Mouse (Mus musculus) kidney, adult 11 months (tissue): ENCODE measurements at regions not wholly inside any gene's neighbourhood (a gene's known extent, or its start where the extent isn't known, plus 50 kb on each side); places are given as distances from the start of the nearest gene placed in this dataset.

ENCODE experiments used
- DNase-seq: peaks from one replicate; pipeline ENCODE4 v3.0.0; 2022

- no peak for DNase-seq
Observed at GRCm38 (mm10) chr1:78876156-78876555, 59.6 kb downstream of the Kcne4 start.

GRCm38 (mm10) chr1:78879246-78879645 is 62.7 kb downstream of the Kcne4 start:
- DNase-seq: no peak

GRCm38 (mm10) chr1:78882455-78882854 is 65.9 kb downstream of the Kcne4 start:
- DNase-seq: no peak

GRCm38 (mm10) chr1:78889241-78889640 is 72.7 kb downstream of the Kcne4 start:
- DNase-seq: no peak

- DNase-seq: no peak
Observed at GRCm38 (mm10) chr1:78891344-78891743, 74.8 kb downstream of the Kcne4 start.

- no peak for DNase-seq
Observed at GRCm38 (mm10) chr1:78894301-78894700, 77.7 kb downstream of the Kcne4 start.

GRCm38 (mm10) chr1:78895112-78895511 is 78.6 kb downstream of the Kcne4 start:
- DNase-seq: no peak

- no peak for DNase-seq
Observed at GRCm38 (mm10) chr1:78907591-78907990, 91.0 kb downstream of the Kcne4 start.

- DNase-seq: peak; percentile 69
Observed at GRCm38 (mm10) chr1:78907991-78908390, 91.4 kb downstream of the Kcne4 start.

- no peak for DNase-seq
Observed at GRCm38 (mm10) chr1:78913791-78914190, 97.2 kb downstream of the Kcne4 start.

- no peak for DNase-seq
Observed at GRCm38 (mm10) chr1:78919863-78920262, 103.3 kb downstream of the Kcne4 start.

GRCm38 (mm10) chr1:78929975-78930374 is 113.4 kb downstream of the Kcne4 start:
- no peak for DNase-seq

- no peak for DNase-seq
Observed at GRCm38 (mm10) chr1:78939871-78940270, 123.3 kb downstream of the Kcne4 start.

- no peak for DNase-seq
Observed at GRCm38 (mm10) chr1:78945588-78945987, 129.0 kb downstream of the Kcne4 start.

GRCm38 (mm10) chr1:78980051-78980450 is 163.5 kb downstream of the Kcne4 start:
- no peak for DNase-seq
